Mouse (Mus musculus): Measurements from ENCODE around the gene Maml3. TPM values are rescaled to one million over a fixed set of nuclear protein-coding genes. Genes with fewer than 3 reads are reported as not detected.

Gene Maml3
- total and polyA plus RNA-seq, 3 experiments: 0.81 to 1.8 (median 0.98) TPM

GRCm38 (mm10) chr3:51773587-51773986, 331.3 kb downstream of the Maml3 start (continued):
- TF ChIP-seq ZKSCAN1 (IDR thresholded peaks at IDR 0.05; ENCODE audit: borderline replicate concordance, low read depth, low read length): no peak
- TF ChIP-seq RAD21 (IDR thresholded peaks at IDR 0.05; ENCODE audit: low read depth, low read length): no peak
- TF ChIP-seq USF1 (IDR thresholded peaks at IDR 0.05; ENCODE audit: low read depth, low read length): no peak
- TF ChIP-seq ETS1 (conservative IDR thresholded peaks at IDR 0.05; ENCODE audit: low read depth, low read length): peak; percentile 44
- TF ChIP-seq SIN3A (IDR thresholded peaks at IDR 0.05; ENCODE audit: low read length): peak; percentile 32; the same call in 1 of the 2 replicates
- 0 out of 2 replicates have a peak, but pooled peaks have one; percentile 27 for TF ChIP-seq MYC (IDR thresholded peaks at IDR 0.05; ENCODE audit: low read depth, low read length)
- no peak for TF ChIP-seq E2F4 (IDR thresholded peaks at IDR 0.05; ENCODE audit: insufficient replicate concordance, low read depth, low read length)
- 0 out of 2 replicates have a peak, but pooled peaks have one; percentile 37 for TF ChIP-seq TCF12 (IDR thresholded peaks at IDR 0.05; ENCODE audit: low read depth, low read length)
- TF ChIP-seq ELF1 (IDR thresholded peaks at IDR 0.05; ENCODE audit: low read depth, low read length): no peak
- TF ChIP-seq PAX5 (IDR thresholded peaks at IDR 0.05; ENCODE audit: low read length): no peak
- no peak for TF ChIP-seq NRF1 (IDR thresholded peaks at IDR 0.05; ENCODE audit: low read depth, low read length)

DNA sequence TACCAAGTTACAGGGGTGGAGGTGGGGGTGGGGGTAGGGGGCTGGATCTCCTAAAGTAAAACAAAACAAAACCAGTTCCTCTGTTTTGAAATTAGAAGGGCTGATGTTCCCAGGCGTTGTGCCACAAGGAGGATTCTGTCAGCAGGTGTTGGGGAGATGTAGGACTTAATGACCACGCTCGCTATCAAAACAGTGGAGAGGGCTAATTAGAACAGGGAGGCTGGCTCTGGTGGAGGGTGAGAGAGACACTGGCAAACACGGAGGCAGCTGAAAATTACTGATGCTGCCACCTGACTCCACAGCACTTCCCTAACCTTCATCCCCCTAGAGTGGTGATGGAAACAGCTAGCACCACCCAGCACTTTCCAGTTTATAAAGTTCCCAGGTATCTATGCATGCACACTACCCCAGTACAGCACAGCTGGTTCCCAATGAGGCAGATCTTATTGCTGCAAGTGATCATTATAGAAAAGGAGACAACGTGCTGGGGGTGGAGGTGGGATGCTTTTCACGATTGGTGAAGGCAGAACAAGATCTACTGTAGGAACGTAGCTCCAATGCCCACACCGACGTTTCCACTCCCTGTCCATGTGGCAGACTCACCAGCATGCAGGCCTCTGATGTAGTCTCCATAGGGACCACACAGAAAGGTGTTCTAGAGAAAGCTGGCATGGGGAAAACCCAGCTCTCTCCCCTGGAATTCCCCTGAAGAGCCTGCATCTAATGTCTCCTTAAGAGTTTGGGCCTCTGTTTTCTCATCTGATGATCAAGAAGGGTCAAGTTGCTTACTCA, 332.8 kb downstream of the Maml3 start:
- dilution Hi-C loops (cut with MboI; ENCODE audit: extremely low pct_ligation_motif_present, extremely low pct_unique_long_range_greater_than_20kb, low sequenced_read_pairs): no loop called here
- H3K36me3 ChIP-seq (replicated peaks in 1 of 2; ENCODE audit: control insufficient read depth in 1 of 2, insufficient read depth in 1 of 2, low read length in 1 of 2): peaks cover 0 to 4% of the 10 kb centered on the region in 2 experiments
- H3K27me3 ChIP-seq (replicated peaks): no peaks in the 10 kb centered on the region
- in situ Hi-C loops (cut with MboI; ENCODE audit: low pct_ligation_motif_present, low pct_unique_long_range_greater_than_20kb, low sequenced_read_pairs): no loop called here
- no peak for TF ChIP-seq POLR2A (IDR thresholded peaks at IDR 0.05; ENCODE audit: low read depth, low read length)
- TF ChIP-seq ZNF384 (IDR thresholded peaks at IDR 0.05; ENCODE audit: low read depth, low read length): no peak
- TF ChIP-seq EP300 (IDR thresholded peaks at IDR 0.05; ENCODE audit: low read length): peak; percentile 62; the same call in 1 of the 2 replicates
- TF ChIP-seq SMC3 (IDR thresholded peaks at IDR 0.05; ENCODE audit: low read depth, low read length): no peak
- TF ChIP-seq RAD21 (IDR thresholded peaks at IDR 0.05; ENCODE audit: low read depth, low read length): no peak
- no peak for TF ChIP-seq ZKSCAN1 (IDR thresholded peaks at IDR 0.05; ENCODE audit: borderline replicate concordance, low read depth, low read length)
- no peak for TF ChIP-seq ETS1 (conservative IDR thresholded peaks at IDR 0.05; ENCODE audit: low read depth, low read length)
- peak; percentile 9; the same call in 1 of the 2 replicates for TF ChIP-seq BHLHE40 (IDR thresholded peaks at IDR 0.05; ENCODE audit: low read depth, low read length)
- peak; percentile 38; the same call in 1 of the 2 replicates for TF ChIP-seq MXI1 (IDR thresholded peaks at IDR 0.05; ENCODE audit: low read depth, low read length)
- TF ChIP-seq ZMIZ1 (IDR thresholded peaks at IDR 0.05; ENCODE audit: low read depth, low read length): no peak
- TF ChIP-seq UBTF (IDR thresholded peaks at IDR 0.05; ENCODE audit: low read depth, low read length): no peak
- no peak for TF ChIP-seq USF2 (conservative IDR thresholded peaks at IDR 0.05; ENCODE audit: low read depth, low read length)
- TF ChIP-seq MYC (IDR thresholded peaks at IDR 0.05; ENCODE audit: low read depth, low read length): 0 out of 2 replicates have a peak, but pooled peaks have one; percentile 54
- peak; percentile 14; the same call in 1 of the 2 replicates for TF ChIP-seq TCF12 (IDR thresholded peaks at IDR 0.05; ENCODE audit: low read depth, low read length)
- peak; percentile 48; the same call in 1 of the 2 replicates for TF ChIP-seq MAX (IDR thresholded peaks at IDR 0.05; ENCODE audit: low read length)
- peak; percentile 35 for TF ChIP-seq IRF4 (IDR thresholded peaks at IDR 0.05; ENCODE audit: low read depth, low read length)
- peaks cover 14 to 42% of the 10 kb centered on the region in 2 experiments for H3K4me1 ChIP-seq (ENCODE audit: control insufficient read depth in 1 of 2, insufficient read depth in 2 of 2)
- peaks cover 11% of the 10 kb centered on the region for H3K9me3 ChIP-seq (replicated peaks; ENCODE audit: low read length)
- H3K9ac ChIP-seq (ENCODE audit: insufficient read depth, low read depth): no peak overlapping the region
- peak overlapping the region; percentile 51; the same call in 1 of the 2 replicates for H3K27ac ChIP-seq (ENCODE audit: insufficient read depth, low read depth)
- no peaks in the 10 kb centered on the region for H3K79me2 ChIP-seq (replicated peaks; ENCODE audit: control insufficient read depth, extremely low read depth, insufficient read depth, poor library complexity, severe bottlenecking)
- DNase-seq (ENCODE audit: extremely low read depth): peak; percentile 66
- H3K4me3 ChIP-seq (replicated peaks in 1 of 3; ENCODE audit: low read depth in 2 of 3, low read length in 2 of 3, poor library complexity in 1 of 3): no peak overlapping the region
- H3K4me2 ChIP-seq (ENCODE audit: insufficient read depth, low read depth, poor library complexity, severe bottlenecking): peak overlapping the region; percentile 59; the same call in 1 of the 2 replicates

Data from CH12.LX (cell line).